Mouse (Mus musculus): ENCODE data around the gene Fdx1l.

- TF ChIP-seq CTCF (IDR thresholded peaks at IDR 0.05; ENCODE audit: borderline replicate concordance, insufficient read depth, low read depth, low read length) (no peak), POLR2A (IDR thresholded peaks at IDR 0.05; ENCODE audit: borderline replicate concordance, insufficient read depth, low read length) (no peak)
Observed at GRCm38 (mm10) chr9:21075625-21076024, 2.2 kb upstream of the Fdx1l start.
